Comparison of ENCODE assay signal across 8 mouse cellular contexts in the genomic region with DNA sequence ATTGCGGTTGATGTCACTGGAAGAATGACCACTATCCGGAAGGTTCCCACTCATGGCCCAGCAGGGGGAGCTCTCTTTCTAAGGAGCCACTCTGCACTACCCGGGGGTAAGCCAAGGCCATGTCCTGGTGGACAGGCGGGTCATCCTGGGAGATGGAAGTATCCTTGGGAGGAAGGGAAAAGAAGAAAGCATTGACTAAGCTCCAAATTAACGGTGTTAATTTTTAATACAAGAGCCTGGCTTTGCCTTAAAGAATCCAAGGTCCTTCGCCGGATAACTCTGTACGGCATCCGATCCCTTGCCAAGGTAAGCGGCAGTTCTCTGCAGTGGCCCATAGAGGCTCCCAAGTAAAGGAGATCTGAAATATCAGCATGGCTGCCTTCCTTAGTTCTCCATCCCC. TPM values are rescaled to one million over a fixed set of nuclear protein-coding genes. Genes with fewer than 3 reads are reported as not detected.
DNase-seq lines count a peak whose midpoint lies in the region; ATAC-seq and TF ChIP-seq lines count a peak whose summit lies in the region.

No protein-coding gene starts in this region.

- peak; percentile 88; the same call in 1 of the 2 replicates for ATAC-seq in cerebellum, adult (ENCODE audit: insufficient number of reproducible peaks, low FRiP score, low TSS enrichment)
- peak; percentile 80 for ATAC-seq in forebrain, embryonic 13.5 days
- ATAC-seq in heart, postnatal 0 days (ENCODE audit: insufficient read depth, low read depth), result peak; percentile 92
- ATAC-seq in lung, embryonic 14.5 days (ENCODE audit: insufficient read depth), result no peak

- H3K4me2 ChIP-seq in forebrain, embryonic 13.5 days, result peak overlapping the region; percentile 44
- peak overlapping the region; percentile 50; the same call in 1 of the 2 replicates for H3K4me2 ChIP-seq in heart, postnatal 0 days (ENCODE audit: low read depth, low read length)
- peak overlapping the region; percentile 37; the same call in 1 of the 2 replicates for H3K4me2 ChIP-seq in lung, embryonic 14.5 days

- 32% methylated on average over 10 of the region's 10 CpGs for WGBS in forebrain, embryonic 13.5 days
- 34% methylated on average over 10 of the region's 10 CpGs for WGBS in heart, postnatal 0 days
- 33% methylated on average over 10 of the region's 10 CpGs for WGBS in lung, embryonic 14.5 days

- H3K4me3 ChIP-seq in ES-E14 (ENCODE audit: insufficient read depth in 1 of 2, low read depth in 1 of 2, low read length in 2 of 2, poor library complexity in 1 of 2, severe bottlenecking in 1 of 2), result peak overlapping the region in 1 of 2 experiments; percentile 7; a peak in 1 of 4 replicates
- H3K4me3 ChIP-seq in forebrain, embryonic 13.5 days, result peak overlapping the region; percentile 23
- H3K4me3 ChIP-seq in heart, postnatal 0 days (ENCODE audit: low read depth, low read length), result no peak overlapping the region; the same call in 1 of the 2 replicates
- H3K4me3 ChIP-seq in lung, embryonic 14.5 days (ENCODE audit: low read depth, low read length), result no peak overlapping the region

- H3K27me3 ChIP-seq in forebrain, embryonic 13.5 days, result no peaks in the 10 kb centered on the region
- H3K27me3 ChIP-seq in heart, postnatal 0 days (ENCODE audit: control insufficient read depth, insufficient read depth, low read length), result no peaks in the 10 kb centered on the region
- H3K27me3 ChIP-seq in lung, embryonic 14.5 days (ENCODE audit: insufficient read depth, low read length), result no peaks in the 10 kb centered on the region

- no peaks in the 10 kb centered on the region for H3K36me3 ChIP-seq in ES-E14 (ENCODE audit: control insufficient read depth, insufficient read depth, low read length, poor library complexity, severe bottlenecking)
- no peaks in the 10 kb centered on the region for H3K36me3 ChIP-seq in forebrain, embryonic 13.5 days (ENCODE audit: poor library complexity, severe bottlenecking)
- no peaks in the 10 kb centered on the region for H3K36me3 ChIP-seq in heart, postnatal 0 days (replicated peaks; ENCODE audit: control insufficient read depth, insufficient read depth, low read length)
- no peaks in the 10 kb centered on the region for H3K36me3 ChIP-seq in lung, embryonic 14.5 days (ENCODE audit: insufficient read depth)

- peak; percentile 77 for TF ChIP-seq CTCF in heart, postnatal 0 days (IDR thresholded peaks at IDR 0.05; ENCODE audit: low read depth)
- TF ChIP-seq CTCF in lung, embryonic 14.5 days (IDR thresholded peaks at IDR 0.05; ENCODE audit: low read depth), result peak; percentile 65

- H3K27ac ChIP-seq in ES-E14 (ENCODE audit: insufficient read depth, low read depth, low read length, poor library complexity, severe bottlenecking), result no peak overlapping the region
- H3K27ac ChIP-seq in forebrain, embryonic 13.5 days, result no peak overlapping the region
- no peak overlapping the region for H3K27ac ChIP-seq in heart, postnatal 0 days (ENCODE audit: low read depth)
- no peak overlapping the region for H3K27ac ChIP-seq in lung, embryonic 14.5 days (ENCODE audit: low read depth)

- DNase-seq in ES-E14 (ENCODE audit: low read depth, low spot score), result peak; percentile 61
- peak; percentile 80 for DNase-seq in heart, postnatal 0 days (ENCODE audit: low spot score)
- DNase-seq in layer of hippocampus, adult 11-12 months (ENCODE audit: low spot score), result peak; percentile 79
- peak; percentile 76 for DNase-seq in lung, embryonic 14.5 days
- peak; percentile 71 for DNase-seq in ovary, postnatal 36 days (ENCODE audit: low spot score)
- DNase-seq in urinary bladder, postnatal 25 days (ENCODE audit: low spot score), result peak; percentile 70

- in situ Hi-C loops in ES-E14 (cut with MboI; ENCODE audit: low sequenced_read_pairs in 2 of 2, unreplicated experiment in 2 of 2), result loop anchor here in 1 of 2 experiments (10.0 kb wide), 1 partner anchor 210 kb away; no protein-coding TSS in a partner anchor

- TF ChIP-seq EP300 in heart, postnatal 0 days (IDR thresholded peaks at IDR 0.05; ENCODE audit: low read depth), result no peak

- no peak overlapping the region for H3K9ac ChIP-seq in ES-E14 (ENCODE audit: insufficient read depth, low read depth, low read length, poor library complexity, severe bottlenecking)
- H3K9ac ChIP-seq in forebrain, embryonic 13.5 days, result no peak overlapping the region
- H3K9ac ChIP-seq in heart, postnatal 0 days (replicated peaks; ENCODE audit: low read depth, low read length), result no peak overlapping the region
- H3K9ac ChIP-seq in lung, embryonic 14.5 days, result no peak overlapping the region

- 0 out of 4 replicates have a peak, but pooled peaks cover 0 to 1% of the 10 kb centered on the region in 2 experiments for H3K4me1 ChIP-seq in ES-E14 (ENCODE audit: control insufficient read depth in 2 of 2, insufficient read depth in 2 of 2, low read length in 2 of 2, poor library complexity in 1 of 2)
- no peaks in the 10 kb centered on the region for H3K4me1 ChIP-seq in forebrain, embryonic 13.5 days
- H3K4me1 ChIP-seq in heart, postnatal 0 days (ENCODE audit: control insufficient read depth, insufficient read depth), result no peaks in the 10 kb centered on the region
- no peaks in the 10 kb centered on the region for H3K4me1 ChIP-seq in lung, embryonic 14.5 days (ENCODE audit: insufficient read depth)

- H3K9me3 ChIP-seq in ES-E14 (ENCODE audit: control insufficient read depth, insufficient read depth, low read depth, low read length), result no peaks in the 10 kb centered on the region
- no peaks in the 10 kb centered on the region; the same call in 1 of the 2 replicates for H3K9me3 ChIP-seq in forebrain, embryonic 13.5 days (replicated peaks)
- H3K9me3 ChIP-seq in heart, postnatal 0 days (replicated peaks; ENCODE audit: control insufficient read depth, low read length), result 0 out of 2 replicates have a peak, but pooled peaks cover 13% of the 10 kb centered on the region
- no peaks in the 10 kb centered on the region for H3K9me3 ChIP-seq in lung, embryonic 14.5 days (ENCODE audit: low read depth, low read length)

TF ChIP-seq in ES-E14, 5 proteins besides CTCF, POLR2A, EP300 and RAD21:
- TF ChIP-seq MAFK (IDR thresholded peaks at IDR 0.05; ENCODE audit: insufficient read depth, low read depth, low read length) (no peak), ZC3H11A (IDR thresholded peaks at IDR 0.05; ENCODE audit: borderline replicate concordance, low read depth, low read length) (0 out of 2 replicates have a peak, but pooled peaks have one; percentile 60)
TF ChIP-seq in ES-E14: peak in this region for 1.

RNA-seq across cellular contexts. Expression of gene Tial1, which starts 12.8 kb away (rescaled TPM):
- total RNA-seq in ES-E14 (2012; rRNA removed), result 73.2 and 73.7 TPM in 2 replicates
- polyA plus RNA-seq in forebrain, embryonic 13.5 days (2015; fragmentation: Nextera tagmentation; extraction: Ambion mirVana), result 36.5 and 36.6 TPM in 2 replicates
- 27.4 and 59.5 TPM in 2 replicates for total RNA-seq in heart, postnatal 0 days (2014; rRNA removed; ENCODE audit: low replicate concordance)
- polyA plus RNA-seq in heart, postnatal 0 days (2015; fragmentation: Nextera tagmentation; extraction: Ambion mirVana), result 10.8 and 13.3 TPM in 2 replicates
- polyA plus RNA-seq in lung, embryonic 14.5 days (2014; fragmentation: Nextera tagmentation; extraction: Ambion mirVana), result 38.4 TPM in 2 replicates

RNA-seq across cellular contexts. Expression of gene Bag3, which starts 49.1 kb away (rescaled TPM):
- 6.3 and 13.6 TPM in 2 replicates for total RNA-seq in ES-E14 (2012; rRNA removed)
- polyA plus RNA-seq in forebrain, embryonic 13.5 days (2015; fragmentation: Nextera tagmentation; extraction: Ambion mirVana), result 1.9 and 2.1 TPM in 2 replicates
- total RNA-seq in heart, postnatal 0 days (2014; rRNA removed; ENCODE audit: low replicate concordance), result 60.3 and 75.3 TPM in 2 replicates
- polyA plus RNA-seq in heart, postnatal 0 days (2015; fragmentation: Nextera tagmentation; extraction: Ambion mirVana), result 43.8 and 46.3 TPM in 2 replicates
- 20.9 and 22.7 TPM in 2 replicates for polyA plus RNA-seq in lung, embryonic 14.5 days (2014; fragmentation: Nextera tagmentation; extraction: Ambion mirVana)

RNA-seq across cellular contexts. Expression of gene Rgs10, which starts 55.8 kb away (rescaled TPM):
- 5.4 and 6.2 TPM in 2 replicates for total RNA-seq in ES-E14 (2012; rRNA removed)
- 10.2 and 11.5 TPM in 2 replicates for polyA plus RNA-seq in forebrain, embryonic 13.5 days (2015; fragmentation: Nextera tagmentation; extraction: Ambion mirVana)
- total RNA-seq in heart, postnatal 0 days (2014; rRNA removed; ENCODE audit: low replicate concordance), result 0.69 and 3.3 TPM in 2 replicates
- polyA plus RNA-seq in heart, postnatal 0 days (2015; fragmentation: Nextera tagmentation; extraction: Ambion mirVana), result 7.2 and 7.8 TPM in 2 replicates
- polyA plus RNA-seq in lung, embryonic 14.5 days (2014; fragmentation: Nextera tagmentation; extraction: Ambion mirVana), result 31.1 and 31.2 TPM in 2 replicates
